Mouse (Mus musculus) thymus, postnatal 36 days (tissue): Measurements from ENCODE around the gene Cacnb1.
A peak's percentile ranks its signal among the peaks of the same experiment; 100 is the strongest.

Source experiments
- DNase-seq, 2 experiments: peaks; one replicate each; pipeline ENCODE4 v3.0.0; 2022; ENCODE audit warnings: mixed read lengths in 2 of 2

Gene Cacnb1

GRCm38 (mm10) chr11:98037871-98038270 lies 15.0 kb upstream of the Cacnb1 start:
- DNase-seq, result no peak

- no peak for DNase-seq
Observed at GRCm38 (mm10) chr11:98035977-98036377, 13.1 kb upstream of the Cacnb1 start.

GRCm38 (mm10) chr11:98034840-98035239 lies 12.0 kb upstream of the Cacnb1 start:
- no peak for DNase-seq

GRCm38 (mm10) chr11:98034061-98034460 lies 11.2 kb upstream of the Cacnb1 start:
- no peak for DNase-seq

GRCm38 (mm10) chr11:98031443-98031770 lies 8.6 kb upstream of the Cacnb1 start:
- peak; percentile 68 to 76 for DNase-seq

- no peak for DNase-seq
Observed at GRCm38 (mm10) chr11:98030701-98031442, 8.0 kb upstream of the Cacnb1 start.

DNA sequence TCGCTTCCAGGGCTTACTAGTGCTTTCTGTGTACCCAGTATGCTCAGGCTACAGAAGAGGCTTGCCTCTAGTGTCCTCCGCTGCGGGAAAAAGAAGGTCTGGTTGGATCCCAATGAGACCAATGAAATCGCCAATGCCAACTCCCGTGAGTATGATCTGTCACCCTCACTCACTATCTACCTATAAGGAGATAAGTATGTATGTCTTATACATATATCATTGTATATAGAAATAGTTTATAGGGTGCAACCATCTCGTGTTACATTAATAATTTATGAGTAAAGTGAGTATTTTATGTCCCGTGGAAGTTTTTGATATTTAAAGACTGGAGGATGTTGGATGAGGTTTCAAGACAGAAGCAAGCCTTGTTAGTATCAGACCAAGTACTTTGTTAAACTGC lies 5.0 kb upstream of the Cacnb1 start:
- no peak for DNase-seq

- DNase-seq, result no peak
Observed at GRCm38 (mm10) chr11:98027297-98027688, 4.5 kb upstream of the Cacnb1 start.

DNA sequence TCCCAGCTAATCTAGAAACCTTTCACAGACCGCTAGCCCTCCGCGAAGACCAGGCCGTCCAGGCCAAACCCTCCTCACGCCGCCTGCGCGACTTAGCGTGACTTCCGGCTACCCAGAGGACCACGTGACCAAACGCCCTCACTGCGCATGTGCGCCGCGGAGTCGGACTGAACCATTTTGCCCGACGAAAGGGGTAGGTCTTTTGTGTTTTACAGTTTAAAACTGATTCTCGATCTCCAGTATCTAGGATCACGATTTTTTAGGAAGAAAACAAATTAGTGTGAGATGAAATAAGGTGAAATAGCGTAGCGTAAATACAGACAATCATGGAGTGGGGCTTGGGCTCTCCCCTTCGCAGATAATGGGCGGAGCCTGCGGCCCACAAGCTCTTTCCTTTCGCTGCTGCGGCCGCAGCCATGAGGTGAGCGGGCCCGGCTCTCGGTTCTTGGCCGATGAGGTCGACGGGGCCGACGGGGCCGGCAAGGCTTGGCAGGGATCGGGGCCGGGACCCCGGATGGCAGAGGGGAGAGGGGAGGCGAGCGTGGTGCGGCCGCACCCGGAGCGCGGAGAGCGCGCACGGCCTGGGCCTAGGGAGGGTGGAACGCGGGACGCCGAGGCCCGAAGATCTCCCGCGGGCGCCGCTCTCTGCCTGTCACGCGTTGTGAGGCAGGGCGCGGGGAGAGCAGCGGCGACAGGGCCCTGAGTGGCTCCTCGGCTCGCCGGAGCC lies 3.9 kb upstream of the Cacnb1 start, which contains the start of gene Rpl19:
Gene Rpl19 (plus strand): TSS at position 141 of the 727 bp plus-strand sequence.
- peak; percentile 86 to 88 for DNase-seq

DNA sequence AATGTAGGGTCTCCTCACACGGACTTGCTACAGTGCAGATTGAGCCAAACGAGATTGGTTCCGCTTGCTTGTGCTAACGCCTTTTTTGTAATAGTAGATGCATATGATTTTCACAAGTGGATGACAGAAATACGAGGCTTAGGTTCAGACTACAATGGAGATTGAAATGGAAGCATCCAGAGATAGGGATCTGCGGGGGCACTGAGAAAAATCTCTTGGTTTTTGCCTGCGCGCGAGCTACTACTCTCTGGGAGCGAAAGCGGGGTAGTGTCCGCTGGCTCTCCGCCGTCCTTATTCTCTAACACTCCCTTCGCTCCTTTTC lies 3.4 kb upstream of the Cacnb1 start:
- DNase-seq, result no peak

DNA sequence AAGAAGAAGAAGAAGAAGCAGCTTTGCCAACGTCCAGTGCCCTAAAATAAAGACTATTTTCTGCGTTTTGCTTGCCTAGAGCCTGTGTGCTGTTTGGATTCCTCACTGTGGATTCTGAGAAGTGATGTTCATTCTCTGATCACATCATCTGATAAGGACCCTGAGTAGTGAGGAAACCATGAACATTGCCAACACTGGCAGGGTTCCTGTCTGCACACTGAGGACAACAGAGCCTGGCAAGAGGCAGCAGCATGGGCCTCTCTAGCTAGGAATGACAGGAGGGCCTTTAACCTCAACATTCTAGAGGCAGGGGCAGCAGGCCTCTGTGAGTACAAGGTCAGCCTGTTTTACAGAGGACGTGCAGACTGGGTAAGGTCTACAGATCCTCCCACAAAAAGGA lies 1.7 kb upstream of the Cacnb1 start:
- DNase-seq, result no peak

- DNase-seq, result no peak
Observed at GRCm38 (mm10) chr11:98022253-98022554, 630 bp downstream of the Cacnb1 start.

DNA sequence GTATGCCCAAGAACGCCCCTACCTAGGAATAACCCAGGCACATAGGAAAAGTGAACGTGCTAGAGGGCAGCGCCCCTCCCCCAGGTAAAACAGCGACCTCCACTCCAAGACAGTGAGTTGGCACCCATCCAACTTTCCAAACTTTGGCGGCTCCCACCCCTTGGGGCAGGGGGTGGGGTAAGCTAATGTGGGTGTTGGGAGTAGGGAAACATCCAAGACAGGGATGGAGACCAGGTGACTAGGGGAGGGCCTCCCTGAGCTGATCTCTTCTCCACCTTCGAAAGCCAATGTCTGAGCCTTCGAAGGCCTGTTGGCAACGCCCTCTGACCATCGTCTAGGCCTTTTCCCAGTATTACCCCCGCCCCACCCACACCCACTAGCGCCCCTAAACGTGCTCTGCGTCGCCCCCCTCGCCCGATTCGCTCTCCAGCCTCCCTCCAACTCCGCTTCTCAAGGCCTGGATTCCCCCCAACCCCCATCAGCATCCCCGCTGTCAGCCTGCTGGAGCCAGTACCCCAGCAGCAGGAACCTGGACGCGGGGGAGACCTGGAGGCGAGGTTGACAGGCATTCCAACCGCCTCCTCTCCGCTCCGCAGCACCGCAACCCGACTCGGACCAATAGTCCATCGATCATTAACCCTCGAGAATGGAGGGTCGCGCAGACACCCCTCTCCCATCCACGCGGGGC lies 1.1 kb downstream of the Cacnb1 start:
- DNase-seq, result peak in 1 of 2 experiments; percentile 56

- no peak for DNase-seq
Observed at GRCm38 (mm10) chr11:98021118-98021517, 1.7 kb downstream of the Cacnb1 start.

- DNase-seq, result no peak
Observed at GRCm38 (mm10) chr11:98020710-98021109, 2.1 kb downstream of the Cacnb1 start.

- peak; percentile 39 to 53 for DNase-seq
Observed at GRCm38 (mm10) chr11:98019883-98020610, 2.8 kb downstream of the Cacnb1 start.

DNA sequence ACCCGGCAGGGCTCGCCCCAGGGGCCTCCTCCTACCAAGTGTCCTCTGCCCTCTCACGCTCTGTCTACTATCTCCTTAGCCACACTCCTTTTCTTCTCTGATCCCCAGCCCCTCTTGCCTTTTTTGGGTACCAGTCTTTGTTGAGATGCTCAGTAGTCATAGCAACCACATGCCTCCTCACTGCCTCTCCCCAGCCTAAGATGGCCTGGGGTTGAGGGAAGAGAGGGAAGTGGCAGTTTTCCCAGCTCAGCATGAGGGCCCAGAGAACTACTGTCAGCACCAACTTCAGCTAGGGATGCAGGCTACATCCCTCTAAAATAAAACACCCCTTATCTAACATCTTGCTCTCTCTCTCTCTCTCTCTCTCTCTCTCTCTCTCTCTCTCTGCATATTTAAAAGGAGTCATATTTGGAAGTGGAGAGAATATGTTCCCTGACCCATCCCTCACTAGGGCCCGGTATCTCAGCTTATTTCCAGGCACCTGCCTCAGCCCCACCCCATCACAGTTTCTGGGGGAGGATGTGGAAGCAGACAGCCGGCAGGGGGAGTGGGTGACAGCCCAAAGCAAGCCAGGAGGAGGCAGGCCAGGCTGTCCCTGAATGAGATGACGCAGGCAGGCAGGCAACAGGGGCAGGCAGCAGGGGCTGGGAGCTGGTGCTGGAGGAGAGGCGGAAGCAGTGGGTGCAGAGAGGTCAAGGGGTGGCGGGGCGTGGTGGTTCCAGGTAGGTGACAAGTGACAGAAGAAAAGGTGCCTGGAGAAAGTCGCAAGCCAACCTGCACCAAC lies 3.8 kb downstream of the Cacnb1 start:
- DNase-seq, result peak; percentile 79 to 85

DNA sequence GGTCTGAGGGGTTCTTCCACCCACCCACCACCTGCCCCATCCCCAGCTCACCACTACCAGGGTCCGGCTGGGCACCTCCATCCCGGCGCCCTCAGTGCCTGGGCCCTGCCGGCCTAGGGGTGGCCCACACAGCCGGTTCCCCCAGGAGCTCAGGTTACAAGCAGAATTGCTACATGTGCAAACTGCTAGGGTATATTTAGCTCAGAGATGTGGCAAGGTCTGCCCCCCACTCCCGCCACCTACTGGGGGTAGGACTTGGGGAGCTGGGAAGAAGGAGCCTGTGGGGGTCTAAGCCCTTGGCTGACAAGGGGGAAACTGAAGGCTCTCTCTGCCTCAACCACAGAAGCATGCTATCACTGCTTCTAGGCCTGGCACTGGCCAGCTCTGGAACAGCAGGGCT lies 4.6 kb downstream of the Cacnb1 start:
- DNase-seq, result no peak

DNA sequence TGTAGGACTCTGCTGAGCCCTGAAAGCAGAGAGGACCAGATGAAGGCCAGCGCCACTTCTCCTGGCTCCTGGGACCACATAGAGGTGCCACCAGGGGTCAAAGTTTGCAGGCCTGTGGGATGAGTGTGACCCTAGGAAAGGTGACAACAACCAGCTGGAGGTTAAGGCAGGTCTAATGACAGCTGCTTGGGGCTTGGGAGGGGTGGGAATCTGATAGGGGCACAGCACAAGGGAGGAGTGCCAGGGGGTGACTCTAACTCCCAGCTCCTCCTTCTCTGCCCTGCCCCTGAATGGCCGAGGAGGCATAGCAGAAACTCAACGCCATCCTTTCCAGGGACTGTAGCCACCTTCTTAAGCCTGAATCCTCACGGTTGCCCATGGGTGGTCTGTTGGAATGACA lies 6.0 kb downstream of the Cacnb1 start:
- DNase-seq, result no peak

DNA sequence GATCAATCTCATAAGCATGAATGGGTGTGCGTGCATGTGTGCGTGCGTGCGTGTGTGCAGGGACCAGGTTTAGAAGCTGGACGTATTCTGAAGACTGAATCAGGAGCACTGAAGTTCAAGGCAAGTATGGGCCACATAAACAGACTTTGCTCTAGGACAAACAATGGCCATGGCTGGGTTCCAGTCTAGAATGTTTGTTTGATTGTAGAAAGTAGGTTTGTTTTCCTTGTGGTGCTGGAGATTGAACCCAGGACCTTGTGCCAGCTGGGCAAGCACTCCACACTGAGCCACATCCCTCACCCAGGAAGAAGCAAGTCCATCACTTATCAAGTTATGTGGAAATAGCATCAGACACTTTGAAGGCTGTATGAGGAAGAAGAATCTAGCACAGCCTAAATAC lies 6.7 kb downstream of the Cacnb1 start:
- DNase-seq, result no peak

- no peak for DNase-seq
Observed at GRCm38 (mm10) chr11:98012831-98013230, 10.0 kb downstream of the Cacnb1 start.

DNA sequence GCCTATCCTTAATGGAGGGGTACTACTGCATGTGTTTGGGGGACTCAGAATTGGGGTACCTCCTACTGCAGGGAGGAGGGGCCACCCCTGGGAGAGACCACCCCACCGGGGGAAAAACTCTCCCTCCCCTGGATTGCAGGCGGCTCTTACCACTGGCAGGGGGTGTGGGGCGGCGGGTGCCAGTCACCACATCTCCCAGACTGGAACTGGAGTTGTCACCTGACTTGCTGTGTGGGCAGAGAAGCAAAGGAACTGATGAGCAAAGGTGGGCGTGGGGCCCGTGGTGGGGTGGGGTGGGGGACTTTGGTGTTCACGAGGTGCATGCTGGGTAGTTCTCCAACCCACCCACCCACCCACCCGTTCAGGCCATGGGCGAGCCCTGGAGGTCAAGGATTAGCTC lies 11.1 kb downstream of the Cacnb1 start:
- no peak for DNase-seq

GRCm38 (mm10) chr11:98008087-98008486 lies 14.7 kb downstream of the Cacnb1 start:
- DNase-seq, result peak in 1 of 2 experiments; percentile 46
